Mouse (Mus musculus): Measurements from ENCODE around the gene Trafd1. TPM values are rescaled to one million over a fixed set of nuclear protein-coding genes. Genes with fewer than 3 reads are reported as not detected.
A peak's percentile ranks its signal among the peaks of the same experiment; 100 is the strongest.

Gene Trafd1
- polyA plus RNA-seq, 2 experiments, result 17.1 to 18.4 TPM

DNA sequence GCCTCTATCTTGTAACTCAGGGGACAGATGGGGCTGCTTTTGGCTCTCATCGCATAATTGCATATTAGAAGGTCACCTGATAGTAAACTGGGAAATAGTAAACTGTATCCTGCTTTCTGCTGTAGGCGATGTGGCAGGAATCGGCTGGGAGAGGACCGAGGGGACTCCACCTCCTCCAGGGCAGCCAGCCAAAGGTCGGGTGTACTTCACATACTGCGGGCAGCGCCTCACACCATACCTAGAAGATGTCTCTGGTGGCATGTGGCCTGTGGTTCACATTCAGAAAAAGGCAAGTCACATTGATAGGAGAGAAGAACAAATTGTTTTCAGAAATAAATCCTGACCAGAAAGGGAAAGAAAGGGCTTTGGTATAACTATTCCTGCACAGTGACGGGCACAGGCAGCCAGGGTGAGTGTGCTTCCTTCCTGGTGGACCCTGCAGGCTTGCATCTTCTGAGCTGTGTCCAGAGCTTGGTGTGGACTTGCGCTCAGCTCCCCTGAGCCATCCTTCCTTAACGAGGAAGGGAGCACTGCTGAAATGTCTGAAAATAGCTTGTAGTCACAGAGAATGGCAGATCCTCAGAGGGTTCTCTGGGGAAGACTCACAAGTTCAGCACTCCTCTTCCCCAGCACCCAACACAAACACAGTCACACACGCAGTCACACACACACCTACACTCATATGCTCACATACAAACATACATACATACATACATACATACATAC, 55.9 kb downstream of the Trafd1 start:
- Histone ChIP-seq H3K9me3 (ENCODE audit: control insufficient read depth, low read length) (no peaks in the 10 kb centered on the region), H3K36me3 (replicated peaks; ENCODE audit: control insufficient read depth, insufficient read depth, low read depth) (peaks cover 89% of the 10 kb centered on the region), H3K27ac (peak overlapping the region; percentile 44), H3K4me1 (replicated peaks; ENCODE audit: control insufficient read depth in 2 of 2, insufficient read depth in 2 of 2, low read length in 1 of 2) (no peaks in the 10 kb centered on the region), H3K4me2 (ENCODE audit: low read depth) (peak overlapping the region; percentile 45), H3K9ac (replicated peaks) (peak overlapping the region; percentile 50), H3K4me3 (ENCODE audit: insufficient read depth in 1 of 2, low read depth in 2 of 2, low read length in 2 of 2) (peak overlapping the region; percentile 29 to 40), H3K27me3 (ENCODE audit: control insufficient read depth, insufficient read depth, low read length) (no peaks in the 10 kb centered on the region)
- DNase-seq (ENCODE audit: low read depth in 3 of 3, low spot score in 3 of 3), result no peak
- WGBS (ENCODE audit: insufficient replicate concordance), result 78% methylated on average over 11 of the region's 11 CpGs
- TF ChIP-seq EP300 (IDR thresholded peaks at IDR 0.05; ENCODE audit: low read depth) (no peak), CTCF (IDR thresholded peaks at IDR 0.05; ENCODE audit: low read depth) (no peak)
- no peak; the same call in 1 of the 2 replicates for ATAC-seq (ENCODE audit: insufficient read depth)

DNA sequence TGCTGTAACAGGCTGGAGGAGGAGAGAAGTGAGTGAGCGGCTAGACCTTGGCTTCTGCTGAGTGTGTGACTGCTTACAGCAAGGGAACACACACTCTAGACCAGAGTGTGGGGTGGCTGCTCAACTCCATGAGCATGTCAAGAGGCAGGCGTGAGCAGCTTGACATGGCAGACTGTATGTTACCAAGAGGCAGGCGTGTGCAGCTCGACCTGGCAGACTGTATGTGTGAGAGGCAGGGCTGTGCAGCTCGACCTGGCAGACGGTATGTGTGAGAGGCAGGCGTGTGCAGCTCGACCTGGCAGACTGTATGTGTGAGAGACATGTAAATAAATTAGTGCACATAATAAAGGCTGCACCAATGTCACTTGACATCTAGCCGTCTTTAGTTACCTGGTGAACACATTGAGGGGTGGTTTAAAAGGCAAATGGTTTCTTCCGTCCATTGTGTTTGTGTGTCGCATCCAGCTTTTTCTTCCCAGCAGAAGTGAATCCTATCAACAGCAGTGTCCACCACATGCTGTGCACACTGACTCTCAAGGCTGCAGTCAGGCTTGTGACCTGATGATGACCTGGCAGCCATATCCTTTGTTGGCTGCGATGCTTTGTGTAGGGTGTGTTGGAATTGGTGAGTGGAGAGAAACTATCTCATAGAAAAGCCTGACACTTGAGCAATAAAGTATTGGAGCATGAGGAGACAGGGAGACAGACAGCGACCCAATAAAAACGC, 59.2 kb downstream of the Trafd1 start:
- Histone ChIP-seq H3K4me1 (replicated peaks; ENCODE audit: control insufficient read depth in 2 of 2, insufficient read depth in 2 of 2, low read length in 1 of 2) (no peaks in the 10 kb centered on the region), H3K4me3 (ENCODE audit: insufficient read depth in 1 of 2, low read depth in 2 of 2, low read length in 2 of 2) (no peak overlapping the region), H3K36me3 (replicated peaks; ENCODE audit: control insufficient read depth, insufficient read depth, low read depth) (peaks cover 89% of the 10 kb centered on the region), H3K4me2 (ENCODE audit: low read depth) (no peak overlapping the region), H3K27me3 (ENCODE audit: control insufficient read depth, insufficient read depth, low read length) (no peaks in the 10 kb centered on the region), H3K27ac (no peak overlapping the region), H3K9me3 (ENCODE audit: control insufficient read depth, low read length) (no peaks in the 10 kb centered on the region), H3K9ac (replicated peaks) (no peak overlapping the region)
- TF ChIP-seq EP300 (IDR thresholded peaks at IDR 0.05; ENCODE audit: low read depth), result no peak
- no peak for TF ChIP-seq CTCF (IDR thresholded peaks at IDR 0.05; ENCODE audit: low read depth)
- ATAC-seq (ENCODE audit: insufficient read depth) (no peak), DNase-seq (ENCODE audit: low read depth in 3 of 3, low spot score in 3 of 3) (no peak)
- 91% methylated on average over 14 of the region's 14 CpGs for WGBS (ENCODE audit: insufficient replicate concordance)

Other genes with a start within 250 kb of the Trafd1 start
- 10.4 and 13.7 TPM in 2 replicates for gene Ptpn11, start 194.2 kb downstream of the Trafd1 start, polyA plus RNA-seq (2012; rRNA removed)
- 10.0 and 11.5 TPM in 2 replicates for gene Ptpn11, start 194.2 kb downstream of the Trafd1 start, polyA plus RNA-seq (2014; fragmentation: Nextera tagmentation; extraction: Ambion mirVana)
- gene Rpl6, start 181.2 kb downstream of the Trafd1 start, polyA plus RNA-seq (2012; rRNA removed), result 403 and 658 TPM in 2 replicates
- 477 and 488 TPM in 2 replicates for gene Rpl6, start 181.2 kb downstream of the Trafd1 start, polyA plus RNA-seq (2014; fragmentation: Nextera tagmentation; extraction: Ambion mirVana)
- 15.8 and 16.1 TPM in 2 replicates for gene Hectd4, start 165.4 kb downstream of the Trafd1 start, polyA plus RNA-seq (2012; rRNA removed)
- 11.1 and 11.2 TPM in 2 replicates for gene Hectd4, start 165.4 kb downstream of the Trafd1 start, polyA plus RNA-seq (2014; fragmentation: Nextera tagmentation; extraction: Ambion mirVana)
- gene Naa25, start 12.3 kb upstream of the Trafd1 start, polyA plus RNA-seq (2012; rRNA removed), result 6.2 and 8.8 TPM in 2 replicates
- 18.5 and 23.6 TPM in 2 replicates for gene Naa25, start 12.3 kb upstream of the Trafd1 start, polyA plus RNA-seq (2014; fragmentation: Nextera tagmentation; extraction: Ambion mirVana)
- 0.46 and 0.69 TPM in 2 replicates for gene Tmem116, start 66.3 kb upstream of the Trafd1 start, polyA plus RNA-seq (2012; rRNA removed)
- gene Tmem116, start 66.3 kb upstream of the Trafd1 start, polyA plus RNA-seq (2014; fragmentation: Nextera tagmentation; extraction: Ambion mirVana), result 0.57 and 1.0 TPM in 2 replicates
- gene Erp29, start 66.9 kb upstream of the Trafd1 start, polyA plus RNA-seq (2012; rRNA removed), result 26.4 and 63.7 TPM in 2 replicates
- gene Erp29, start 66.9 kb upstream of the Trafd1 start, polyA plus RNA-seq (2014; fragmentation: Nextera tagmentation; extraction: Ambion mirVana), result 74.9 and 82.1 TPM in 2 replicates
- not detected in 2 replicates for gene Adam1b, start 117.8 kb upstream of the Trafd1 start, polyA plus RNA-seq (2012; rRNA removed)
- gene Adam1b, start 117.8 kb upstream of the Trafd1 start, polyA plus RNA-seq (2014; fragmentation: Nextera tagmentation; extraction: Ambion mirVana), result not detected in 2 replicates
- 1.5 and 1.6 TPM in 2 replicates for gene Adam1a, start 159.8 kb upstream of the Trafd1 start, polyA plus RNA-seq (2012; rRNA removed)
- gene Adam1a, start 159.8 kb upstream of the Trafd1 start, polyA plus RNA-seq (2014; fragmentation: Nextera tagmentation; extraction: Ambion mirVana), result 0.20 and 0.28 TPM in 2 replicates
- gene Gm42878, start 159.8 kb upstream of the Trafd1 start, polyA plus RNA-seq (2012; rRNA removed), result 0.07 TPM in 1 of 2 replicates, not detected in the other
- gene Gm42878, start 159.8 kb upstream of the Trafd1 start, polyA plus RNA-seq (2014; fragmentation: Nextera tagmentation; extraction: Ambion mirVana), result not detected in 2 replicates
- gene Mapkapk5, start 160.3 kb upstream of the Trafd1 start, polyA plus RNA-seq (2012; rRNA removed), result 27.2 and 43.4 TPM in 2 replicates
- 22.8 and 31.4 TPM in 2 replicates for gene Mapkapk5, start 160.3 kb upstream of the Trafd1 start, polyA plus RNA-seq (2014; fragmentation: Nextera tagmentation; extraction: Ambion mirVana)
- gene Aldh2, start 208.2 kb upstream of the Trafd1 start, polyA plus RNA-seq (2012; rRNA removed), result 113 and 157 TPM in 2 replicates
- 48.1 and 61.7 TPM in 2 replicates for gene Aldh2, start 208.2 kb upstream of the Trafd1 start, polyA plus RNA-seq (2014; fragmentation: Nextera tagmentation; extraction: Ambion mirVana)
- 0.81 and 1.1 TPM in 2 replicates for gene Acad12, start 233.3 kb upstream of the Trafd1 start, polyA plus RNA-seq (2012; rRNA removed)
- gene Acad12, start 233.3 kb upstream of the Trafd1 start, polyA plus RNA-seq (2014; fragmentation: Nextera tagmentation; extraction: Ambion mirVana), result 0.69 and 0.87 TPM in 2 replicates

Measured in liver, embryonic 14.5 days (tissue).